In genomic region chr6:117607023-117607422, GRCm38 (mm10) we compare ENCODE assay signal across 17 mouse cellular contexts.
DNase-seq lines count a peak whose midpoint lies in the region; ATAC-seq lines count a peak whose summit lies in the region.
"Had no signal": no experiment of that assay in that cellular context is flagged by ENCODE, and none has a peak within 500 bp of the region (broad histone marks: within the 10 kb centered on the region; RNA-seq: fewer than 3 reads in every experiment).

No protein-coding gene starts in this region.

- DNase-seq in adrenal gland, postnatal 10 days, result peak; percentile 23
- no peak for DNase-seq in adrenal gland, adult 18-20 months (ENCODE audit: low spot score in 2 of 2)
- DNase-seq in kidney, postnatal 10 days, result peak; percentile 22
- DNase-seq in heart, postnatal 25 days (ENCODE audit: low spot score), result peak; percentile 59
- DNase-seq in spleen, adult 12 weeks (ENCODE audit: low spot score), result no peak
- DNase-seq: cerebellum, postnatal 10 days; lung, adult 2 months had no signal

- 70% methylated on average over 5 of the region's 5 CpGs for WGBS in kidney, embryonic 14.5 days

- intact Hi-C loops in heart, postnatal 25 days (cut with DNase I), result loop anchor here (5.0 kb wide), 1 partner anchor 55 kb away; no protein-coding TSS in a partner anchor

- no peaks in the 10 kb centered on the region; the same call in 1 of the 2 replicates for H3K27me3 ChIP-seq in kidney, embryonic 14.5 days (ENCODE audit: control insufficient read depth, insufficient read depth, low read length)
- H3K27me3 ChIP-seq: embryonic facial prominence, embryonic 15.5 days; midbrain, embryonic 12.5 days; neural tube, embryonic 12.5 days; stomach, embryonic 15.5 days had no signal

- no peak for ATAC-seq in kidney, embryonic 14.5 days (ENCODE audit: low FRiP score, low TSS enrichment)
- no peak for ATAC-seq in frontal cortex, adult (ENCODE audit: low TSS enrichment)

- H3K27ac ChIP-seq in kidney, embryonic 14.5 days (ENCODE audit: low read depth, low read length), result no peak overlapping the region
- H3K27ac ChIP-seq in brown adipose tissue, adult 24 weeks (replicated peaks; ENCODE audit: low read depth, low read length), result peak overlapping the region; percentile 86
- H3K27ac ChIP-seq: embryonic facial prominence, embryonic 15.5 days; hindbrain, embryonic 14.5 days; layer of hippocampus, adult 2 months; midbrain, embryonic 12.5 days; neural tube, embryonic 12.5 days; stomach, embryonic 15.5 days had no signal

- no peak overlapping the region for H3K4me3 ChIP-seq in kidney, embryonic 14.5 days (ENCODE audit: low read length)
- H3K4me3 ChIP-seq in brown adipose tissue, adult 24 weeks (ENCODE audit: insufficient read depth, low read depth, low read length), result no peak overlapping the region
- H3K4me3 ChIP-seq: embryonic facial prominence, embryonic 15.5 days; layer of hippocampus, adult 2 months; midbrain, embryonic 12.5 days; neural tube, embryonic 12.5 days; stomach, embryonic 15.5 days had no signal

- H3K36me3 ChIP-seq in kidney, embryonic 14.5 days (ENCODE audit: control insufficient read depth, insufficient read depth, low read length), result no peaks in the 10 kb centered on the region
- H3K36me3 ChIP-seq: embryonic facial prominence, embryonic 15.5 days; G1E; midbrain, embryonic 12.5 days; neural tube, embryonic 12.5 days; stomach, embryonic 15.5 days had no signal

- no peaks in the 10 kb centered on the region for H3K4me1 ChIP-seq in kidney, embryonic 14.5 days (ENCODE audit: control insufficient read depth, insufficient read depth, low read length)
- peaks cover 31% of the 10 kb centered on the region for H3K4me1 ChIP-seq in brown adipose tissue, adult 24 weeks (ENCODE audit: control insufficient read depth, insufficient read depth, insufficient read length, low read length)
- H3K4me1 ChIP-seq: midbrain, embryonic 12.5 days; neural tube, embryonic 12.5 days had no signal

- H3K9ac ChIP-seq in kidney, embryonic 14.5 days (ENCODE audit: low read depth, low read length), result no peak overlapping the region
- H3K9ac ChIP-seq: embryonic facial prominence, embryonic 15.5 days; hindbrain, embryonic 14.5 days; midbrain, embryonic 12.5 days; neural tube, embryonic 12.5 days; stomach, embryonic 15.5 days had no signal

- H3K9me3 ChIP-seq in kidney, embryonic 14.5 days (ENCODE audit: control insufficient read depth, low read length), result no peaks in the 10 kb centered on the region
- H3K9me3 ChIP-seq: embryonic facial prominence, embryonic 15.5 days; midbrain, embryonic 12.5 days; stomach, embryonic 15.5 days had no signal

- no peak overlapping the region for H3K4me2 ChIP-seq in kidney, embryonic 14.5 days (replicated peaks; ENCODE audit: low read depth, low read length)
- H3K4me2 ChIP-seq: embryonic facial prominence, embryonic 15.5 days; hindbrain, embryonic 14.5 days; midbrain, embryonic 12.5 days; neural tube, embryonic 12.5 days; stomach, embryonic 15.5 days had no signal

Comparison
In these comparisons a context has a peak if more than half of its experiments do, and no peak if none do; other contexts are left out.
1. DNase-seq: peak in adrenal gland, postnatal 10 days (single experiment), kidney, postnatal 10 days (single experiment) and heart, postnatal 25 days (single experiment); none in adrenal gland, adult 18-20 months (0 of 2) and spleen, adult 12 weeks (single experiment).